Mouse (Mus musculus) MEL (cell line): ENCODE results near the gene Hoxc5. TPM values are rescaled to one million over a fixed set of nuclear protein-coding genes. Genes with fewer than 3 reads are reported as not detected.
A peak's percentile ranks its signal among the peaks of the same experiment; 100 is the strongest.

Experiments used
- DNase-seq: peaks from one replicate; pipeline ENCODE4 v3.0.0; 2011; ENCODE audit warnings: low read depth, low spot score
- H3K27ac ChIP-seq: 2 replicates; pipeline ENCODE4 v1.5.1; 2012; ENCODE audit warnings: low read depth, mild to moderate bottlenecking, control low read depth, low read length, moderate library complexity; ENCODE audit not compliant: control insufficient read depth
- H3K27me3 ChIP-seq, 2 experiments: fragments of 150-350 bp in 1 of 2; sonication (generic) in 1 of 2; 2 replicates each; pipeline ENCODE4 v1.6.1; 2012; ENCODE audit warnings: low read length in 2 of 2, mild to moderate bottlenecking in 2 of 2, improper control_type of control experiment in 1 of 2, moderate library complexity in 1 of 2; ENCODE audit not compliant: insufficient read depth in 2 of 2, control insufficient read depth in 1 of 2
- H3K36me3 ChIP-seq, 2 experiments: 2 replicates each; pipeline ENCODE4 v1.6.1; 2012 to 2014; ENCODE audit warnings: low read length in 2 of 2, improper control_type of control experiment in 1 of 2, inconsistent platforms in 1 of 2, mild to moderate bottlenecking in 1 of 2; ENCODE audit not compliant: insufficient read depth in 2 of 2, control insufficient read depth in 1 of 2
- H3K4me1 ChIP-seq, 2 experiments: fragments of 150-350 bp in 1 of 2; sonication (generic) in 1 of 2; 2 replicates each; pipeline ENCODE4 v1.6.1; 2012; ENCODE audit warnings: low read length in 2 of 2, improper control_type of control experiment in 1 of 2, mild to moderate bottlenecking in 1 of 2; ENCODE audit not compliant: insufficient read depth in 2 of 2, control insufficient read depth in 1 of 2
- H3K4me3 ChIP-seq, 2 experiments: fragments of 150-350 bp in 1 of 2; sonication (generic) in 1 of 2; 2 replicates each; pipeline ENCODE4 v1.5.1; 2012; ENCODE audit warnings: low read depth in 2 of 2, low read length in 2 of 2, mild to moderate bottlenecking in 2 of 2, moderate library complexity in 2 of 2, control low read depth in 1 of 2, improper control_type of control experiment in 1 of 2; ENCODE audit not compliant: control insufficient read depth in 1 of 2, insufficient read depth in 1 of 2
- H3K79me2 ChIP-seq: 2 replicates; pipeline ENCODE4 v1.6.1; 2012; ENCODE audit warnings: mild to moderate bottlenecking, low read length, moderate library complexity; ENCODE audit not compliant: control insufficient read depth, poor library complexity, insufficient read depth
- H3K9ac ChIP-seq: 2 replicates; pipeline ENCODE4 v1.6.1; 2012; ENCODE audit warnings: low read depth, mild to moderate bottlenecking, control low read depth, low read length, moderate library complexity; ENCODE audit not compliant: control insufficient read depth, poor library complexity, severe bottlenecking
- H3K9me3 ChIP-seq: fragments of 150-350 bp; sonication (generic); replicated peaks from 2 replicates; pipeline ENCODE4 v1.6.1; 2012; ENCODE audit warnings: mild to moderate bottlenecking, low read length, improper control_type of control experiment, moderate library complexity; ENCODE audit not compliant: insufficient read depth
- BHLHE40 ChIP-seq: IDR thresholded peaks from 2 replicates; pipeline ENCODE4 v1.6.1; 2012; ENCODE audit warnings: low read depth, mild to moderate bottlenecking, inconsistent platforms, low read length, improper control_type of control experiment, borderline replicate concordance
- CHD2 ChIP-seq: IDR thresholded peaks from 2 replicates; pipeline ENCODE4 v1.6.1; 2011; ENCODE audit warnings: low read length, improper control_type of control experiment
- CTCF ChIP-seq, 3 experiments: IDR thresholded peaks in 2 of 3; conservative IDR thresholded peaks in 1 of 3; 2 replicates each; pipeline ENCODE4 v1.5.1; 2011 to 2012; ENCODE audit warnings: low read length in 3 of 3, low read depth in 2 of 3, mild to moderate bottlenecking in 2 of 3, improper control_type of control experiment in 1 of 3, inconsistent platforms in 1 of 3, mixed read lengths in 1 of 3, moderate library complexity in 1 of 3; ENCODE audit not compliant: control insufficient read depth in 1 of 3, insufficient read depth in 1 of 3, poor library complexity in 1 of 3, severe bottlenecking in 1 of 3
- ELF1 ChIP-seq: IDR thresholded peaks from 2 replicates; pipeline ENCODE4 v1.6.1; 2014; ENCODE audit warnings: low read depth, mild to moderate bottlenecking, inconsistent platforms, low read length, improper control_type of control experiment, moderate library complexity
- GABPA ChIP-seq: IDR thresholded peaks from 2 replicates; pipeline ENCODE4 v1.6.1; 2012; ENCODE audit warnings: low read depth, mild to moderate bottlenecking, inconsistent platforms, low read length, improper control_type of control experiment, moderate library complexity
- GATA1 ChIP-seq: IDR thresholded peaks from 2 replicates; pipeline ENCODE4 v1.6.1; 2011; ENCODE audit warnings: low read depth, low read length, improper control_type of control experiment
- HCFC1 ChIP-seq: IDR thresholded peaks from 2 replicates; pipeline ENCODE4 v1.6.1; 2012; ENCODE audit warnings: low read depth, mild to moderate bottlenecking, inconsistent platforms, low read length, improper control_type of control experiment, moderate library complexity
- KAT2A ChIP-seq: conservative IDR thresholded peaks from 2 replicates; pipeline ENCODE4 v1.6.1; 2012; ENCODE audit warnings: low read depth, low read length, improper control_type of control experiment, inconsistent platforms
- MAFK ChIP-seq: IDR thresholded peaks from 2 replicates; pipeline ENCODE4 v1.6.1; 2011; ENCODE audit warnings: low read depth, mild to moderate bottlenecking, low read length, improper control_type of control experiment, borderline replicate concordance
- MAX ChIP-seq: IDR thresholded peaks from 2 replicates; pipeline ENCODE4 v1.6.1; 2011; ENCODE audit warnings: low read length, improper control_type of control experiment
- MEF2A ChIP-seq: IDR thresholded peaks from 2 replicates; pipeline ENCODE4 v1.6.1; 2014; ENCODE audit warnings: low read depth, mild to moderate bottlenecking, inconsistent platforms, low read length, improper control_type of control experiment; ENCODE audit not compliant: poor library complexity, insufficient replicate concordance, severe bottlenecking; ENCODE audit errors: extremely low read depth
- MXI1 ChIP-seq: IDR thresholded peaks from 2 replicates; pipeline ENCODE4 v1.6.1; 2011; ENCODE audit warnings: mild to moderate bottlenecking, low read depth, low read length, improper control_type of control experiment
- MYB ChIP-seq: IDR thresholded peaks from 2 replicates; pipeline ENCODE4 v1.6.1; 2011; ENCODE audit warnings: mild to moderate bottlenecking, low read depth, low read length, improper control_type of control experiment
- NELFE ChIP-seq: IDR thresholded peaks from 2 replicates; pipeline ENCODE4 v1.6.1; 2011; ENCODE audit warnings: low read depth, low read length, improper control_type of control experiment
- NRF1 ChIP-seq: IDR thresholded peaks from 2 replicates; pipeline ENCODE4 v1.6.1; 2014; ENCODE audit warnings: low read depth, mild to moderate bottlenecking, inconsistent platforms, low read length, improper control_type of control experiment, moderate library complexity; ENCODE audit not compliant: poor library complexity, insufficient read depth, severe bottlenecking
- POLR2A ChIP-seq, 2 experiments: IDR thresholded peaks; 2 replicates each; pipeline ENCODE4 v1.6.1; 2011 to 2012; ENCODE audit warnings: low read length in 2 of 2, mild to moderate bottlenecking in 2 of 2, control low read depth in 1 of 2, improper control_type of control experiment in 1 of 2, low read depth in 1 of 2, moderate library complexity in 1 of 2; ENCODE audit not compliant: control insufficient read depth in 1 of 2, insufficient read depth in 1 of 2, poor library complexity in 1 of 2
- POLR2AphosphoS2 ChIP-seq: IDR thresholded peaks from 2 replicates; pipeline ENCODE4 v1.6.1; 2011; ENCODE audit warnings: low read length, improper control_type of control experiment
- RCOR1 ChIP-seq: IDR thresholded peaks from 2 replicates; pipeline ENCODE4 v1.6.1; 2012; ENCODE audit warnings: low read depth, mild to moderate bottlenecking, inconsistent platforms, low read length, improper control_type of control experiment
- SMC3 ChIP-seq: IDR thresholded peaks from 2 replicates; pipeline ENCODE4 v1.6.1; 2011; ENCODE audit warnings: low read depth, low read length, improper control_type of control experiment
- TAL1 ChIP-seq: IDR thresholded peaks from 2 replicates; pipeline ENCODE4 v1.6.1; 2012; ENCODE audit warnings: mild to moderate bottlenecking, inconsistent platforms, low read length, moderate library complexity, mixed read lengths
- TBP ChIP-seq: IDR thresholded peaks from 2 replicates; pipeline ENCODE4 v1.8.0; 2011; ENCODE audit warnings: low read depth, low read length, improper control_type of control experiment
- TCF12 ChIP-seq: IDR thresholded peaks from 2 replicates; pipeline ENCODE4 v1.6.1; 2014; ENCODE audit warnings: low read depth, mild to moderate bottlenecking, inconsistent platforms, low read length, improper control_type of control experiment, moderate library complexity
- UBTF ChIP-seq: IDR thresholded peaks from 2 replicates; pipeline ENCODE4 v1.6.1; 2012; ENCODE audit warnings: low read depth, mild to moderate bottlenecking, inconsistent platforms, low read length, improper control_type of control experiment, moderate library complexity, borderline replicate concordance; ENCODE audit not compliant: insufficient read depth
- USF1 ChIP-seq: IDR thresholded peaks from 2 replicates; pipeline ENCODE4 v1.6.1; 2014; ENCODE audit warnings: low read depth, mild to moderate bottlenecking, inconsistent platforms, low read length, improper control_type of control experiment, moderate library complexity
- ZC3H11A ChIP-seq: IDR thresholded peaks from 2 replicates; pipeline ENCODE4 v1.6.1; 2012; ENCODE audit warnings: low read depth, mild to moderate bottlenecking, inconsistent platforms, low read length, improper control_type of control experiment
- ZKSCAN1 ChIP-seq: IDR thresholded peaks from 2 replicates; pipeline ENCODE4 v1.6.1; 2012; ENCODE audit warnings: low read depth, mild to moderate bottlenecking, inconsistent platforms, low read length, improper control_type of control experiment, moderate library complexity
- ZNF384 ChIP-seq: IDR thresholded peaks from 2 replicates; pipeline ENCODE4 v1.6.1; 2012; ENCODE audit warnings: low read depth, mild to moderate bottlenecking, inconsistent platforms, low read length, improper control_type of control experiment
- polyA plus RNA-seq, 2 experiments: library from polyadenylated mRNA; stranded (reverse) in 1 of 2; unstranded in 1 of 2; fragments of >175 nt in 1 of 2; fragments of >200 nt in 1 of 2; gene quantifications; 2 replicates each; pipeline versions ENCODE4 v1.2.1 to v1.2.4; 2012; ENCODE audit warnings: low replicate concordance in 2 of 2, low read depth in 1 of 2; ENCODE audit not compliant: insufficient read length in 2 of 2, insufficient read depth in 1 of 2, missing spikeins in 1 of 2
- total RNA-seq: library from RNA; depleted of rRNA; stranded (reverse); fragments of 300-350 nt; gene quantifications from 2 replicates; pipeline ENCODE4 v1.2.3, GENCODE M21; 2012

Hoxc5 gene
- total and polyA plus RNA-seq, 3 experiments = 0.46 to 3.0 TPM; not detected in 1

- TF ChIP-seq RCOR1 = peak; percentile 56; the same call in 1 of the 2 replicates
- TF ChIP-seq TAL1 = no peak
- TF ChIP-seq BHLHE40 = no peak
- no peak for TF ChIP-seq ZC3H11A
- no peak for TF ChIP-seq MEF2A
- no peak for TF ChIP-seq MAFK
- peak; percentile 40; the same call in 1 of the 2 replicates for TF ChIP-seq ELF1
- no peak for TF ChIP-seq UBTF
- no peak for TF ChIP-seq GATA1
- TF ChIP-seq ZKSCAN1 = no peak
- TF ChIP-seq MXI1 = peak; percentile 81
- TF ChIP-seq MAX = peak; percentile 47
- no peak; the same call in 1 of the 2 replicates for TF ChIP-seq SMC3
- no peak for TF ChIP-seq MYB
- no peak for TF ChIP-seq CHD2
- no peak for TF ChIP-seq GABPA
- TF ChIP-seq NRF1 = 0 out of 2 replicates have a peak, but pooled peaks have one; percentile 10
- TF ChIP-seq KAT2A = no peak
- TF ChIP-seq ZNF384 = no peak
- TF ChIP-seq POLR2AphosphoS2 = no peak
- TF ChIP-seq HCFC1 = 0 out of 2 replicates have a peak, but pooled peaks have one; percentile 24
Observed at GRCm38 (mm10) chr15:103002821-103003448, 35.7 kb downstream of the Hoxc5 start (continued).

GRCm38 (mm10) chr15:103005308-103005707, 38.1 kb downstream of the Hoxc5 start:
- no peak for TF ChIP-seq NELFE
- TF ChIP-seq TBP = no peak
- TF ChIP-seq CTCF (IDR thresholded peaks at IDR 0.05 in 2 of 3, conservative IDR thresholded peaks at IDR 0.05 in 1 of 3; ENCODE audit: control insufficient read depth in 1 of 3, insufficient read depth in 1 of 3, low read depth in 2 of 3, low read length in 3 of 3, poor library complexity in 1 of 3, severe bottlenecking in 1 of 3) = no peak
- TF ChIP-seq MYB = no peak
- no peak for TF ChIP-seq ZNF384
- no peak for TF ChIP-seq POLR2AphosphoS2
- no peak for TF ChIP-seq GATA1
- TF ChIP-seq TAL1 = no peak
- TF ChIP-seq ZC3H11A = no peak
- no peak for TF ChIP-seq HCFC1
- TF ChIP-seq MXI1 = no peak
- TF ChIP-seq TCF12 = no peak
- no peak for TF ChIP-seq RCOR1
- no peak for TF ChIP-seq POLR2A (IDR thresholded peaks at IDR 0.05; ENCODE audit: control insufficient read depth in 1 of 2, insufficient read depth in 1 of 2, low read depth in 1 of 2, low read length in 2 of 2, poor library complexity in 1 of 2)
- TF ChIP-seq UBTF = no peak
- no peak for TF ChIP-seq USF1
- TF ChIP-seq ZKSCAN1 = no peak

More at GRCm38 (mm10) chr15:103005308-103005707, 38.1 kb downstream of the Hoxc5 start:
- Histone ChIP-seq H3K27me3 (no peaks in the 10 kb centered on the region), H3K79me2 (peaks cover 23% of the 10 kb centered on the region), H3K9ac (no peak overlapping the region), H3K36me3 (peaks cover 0 to 36% of the 10 kb centered on the region in 2 experiments; a peak in 2 of 4 replicates), H3K9me3 (no peaks in the 10 kb centered on the region), H3K27ac (no peak overlapping the region), H3K4me1 (peaks cover 24 to 43% of the 10 kb centered on the region in 2 experiments), H3K4me3 (no peak overlapping the region)
- DNase-seq = no peak
